Mouse (Mus musculus): Measurements from ENCODE around the gene Gm10322.

GRCm38 (mm10) chr10:59637596-59638124, 21.8 kb downstream of the Gm10322 start:
- TF ChIP-seq CTCF (IDR thresholded peaks at IDR 0.05; ENCODE audit: borderline replicate concordance, control insufficient read depth, extremely low read depth, insufficient read depth, low read length, poor library complexity) (no peak), POLR2A (IDR thresholded peaks at IDR 0.05; ENCODE audit: control insufficient read depth, extremely low read depth, insufficient read depth, low read length, poor library complexity) (no peak)

All from thymus, adult 2 months (tissue).